Mouse (Mus musculus) G1E (cell line): ENCODE results near the gene Gcgr.

ENCODE experiments used
- CTCF ChIP-seq: IDR thresholded peaks from 2 replicates; pipeline ENCODE4 v1.5.1; 2012; ENCODE audit warnings: low read depth, low read length, inconsistent platforms, mixed read lengths
- POLR2AphosphoS5 ChIP-seq: IDR thresholded peaks from 2 replicates; pipeline ENCODE4 v1.6.1; 2012; ENCODE audit warnings: low read depth, low read length, inconsistent platforms; ENCODE audit not compliant: insufficient replicate concordance

DNA sequence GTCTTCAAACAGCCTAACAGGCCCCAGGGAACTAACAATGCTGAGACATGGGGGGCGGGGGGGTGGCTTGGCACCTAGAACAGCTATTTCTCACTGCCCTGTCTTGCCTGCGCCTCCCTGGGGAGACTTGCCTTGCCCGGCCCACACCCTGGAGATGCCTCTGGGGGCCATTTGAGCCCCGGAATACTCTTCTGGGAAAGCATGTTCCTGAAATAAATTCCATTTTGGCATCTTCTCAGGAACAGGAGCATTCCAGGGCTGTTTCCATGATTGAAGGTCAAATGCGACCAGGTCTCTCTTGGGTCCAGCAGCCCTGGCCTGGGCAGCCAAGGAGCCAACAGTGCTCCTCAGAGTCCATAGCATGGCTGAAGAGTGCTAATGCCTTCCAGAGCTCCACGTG lies 11.9 kb downstream of the Gcgr start:
- no peak for TF ChIP-seq CTCF
- TF ChIP-seq POLR2AphosphoS5: no peak
